Mouse (Mus musculus) A20 (cell line): Measurements from ENCODE around the gene Lmo1.
"Not testable (repeated sequence)": the region's sequence is repeated elsewhere in the genome, so short reads cannot be mapped to it uniquely, and the experiment has no call there.

Experiments used
- DNase-seq: peaks from one replicate; pipeline ENCODE4 v3.0.0-alpha.2; 2011; ENCODE audit warnings: low read depth, low spot score

Lmo1 gene

DNA sequence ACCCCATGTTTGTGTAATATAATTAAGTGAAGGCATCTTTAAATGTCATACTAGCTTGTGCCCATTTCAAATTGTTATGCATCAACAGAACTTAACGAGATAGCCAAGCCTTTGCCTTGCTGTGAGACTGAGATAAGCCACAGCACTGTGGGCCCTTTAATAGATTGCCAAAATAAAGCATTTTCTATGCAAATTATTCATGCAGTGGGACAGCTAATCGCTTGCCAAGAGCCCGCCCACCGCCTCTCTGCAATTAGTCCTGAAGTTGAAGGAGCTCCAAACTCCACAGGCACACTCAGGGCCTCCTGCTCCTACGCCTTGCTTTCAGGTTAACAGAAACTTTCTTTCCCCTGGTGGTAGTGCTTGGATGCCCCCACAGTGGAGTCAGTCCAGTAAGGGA lies 64.0 kb downstream of the Lmo1 start:
- no peak for DNase-seq

DNA sequence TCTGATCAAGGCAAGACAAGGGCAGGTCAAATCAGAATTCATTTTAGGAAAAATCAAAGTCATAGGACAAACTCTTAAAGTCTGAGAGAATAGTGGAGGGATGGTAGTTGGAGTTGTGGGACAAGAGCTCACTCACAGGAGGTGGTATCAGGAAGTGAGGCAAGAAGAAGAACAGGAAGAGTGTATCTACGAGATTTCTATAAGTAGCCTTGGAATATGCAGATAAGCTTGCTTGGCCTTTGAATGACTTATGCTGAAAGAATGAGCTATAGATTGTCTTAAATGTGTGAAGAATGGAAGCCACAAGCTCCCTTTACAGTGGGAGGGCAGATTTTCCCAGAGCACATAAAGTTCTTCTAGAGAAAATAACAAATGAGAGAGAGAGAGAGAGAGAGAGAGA lies 70.1 kb downstream of the Lmo1 start:
- DNase-seq: no peak

DNA sequence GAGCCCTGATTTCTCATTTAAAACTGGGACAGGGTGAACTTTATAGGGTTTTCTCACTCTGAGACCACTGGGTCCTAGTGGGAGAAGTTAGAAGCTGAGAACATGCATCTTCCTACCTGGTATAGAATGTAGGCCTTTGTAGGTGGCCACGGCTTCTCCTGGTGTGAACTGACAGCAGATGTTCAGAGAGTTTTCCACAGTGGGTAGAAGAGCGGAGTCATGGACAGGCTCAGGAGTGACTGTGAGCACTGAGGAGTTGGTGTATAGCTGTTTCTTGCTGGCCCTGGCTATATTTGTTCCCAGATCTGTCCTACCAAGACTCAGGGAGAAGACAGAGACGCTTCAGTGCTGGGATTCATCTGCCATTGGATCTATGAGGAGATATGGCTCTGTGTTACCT lies 73.8 kb downstream of the Lmo1 start:
- DNase-seq: no peak

DNA sequence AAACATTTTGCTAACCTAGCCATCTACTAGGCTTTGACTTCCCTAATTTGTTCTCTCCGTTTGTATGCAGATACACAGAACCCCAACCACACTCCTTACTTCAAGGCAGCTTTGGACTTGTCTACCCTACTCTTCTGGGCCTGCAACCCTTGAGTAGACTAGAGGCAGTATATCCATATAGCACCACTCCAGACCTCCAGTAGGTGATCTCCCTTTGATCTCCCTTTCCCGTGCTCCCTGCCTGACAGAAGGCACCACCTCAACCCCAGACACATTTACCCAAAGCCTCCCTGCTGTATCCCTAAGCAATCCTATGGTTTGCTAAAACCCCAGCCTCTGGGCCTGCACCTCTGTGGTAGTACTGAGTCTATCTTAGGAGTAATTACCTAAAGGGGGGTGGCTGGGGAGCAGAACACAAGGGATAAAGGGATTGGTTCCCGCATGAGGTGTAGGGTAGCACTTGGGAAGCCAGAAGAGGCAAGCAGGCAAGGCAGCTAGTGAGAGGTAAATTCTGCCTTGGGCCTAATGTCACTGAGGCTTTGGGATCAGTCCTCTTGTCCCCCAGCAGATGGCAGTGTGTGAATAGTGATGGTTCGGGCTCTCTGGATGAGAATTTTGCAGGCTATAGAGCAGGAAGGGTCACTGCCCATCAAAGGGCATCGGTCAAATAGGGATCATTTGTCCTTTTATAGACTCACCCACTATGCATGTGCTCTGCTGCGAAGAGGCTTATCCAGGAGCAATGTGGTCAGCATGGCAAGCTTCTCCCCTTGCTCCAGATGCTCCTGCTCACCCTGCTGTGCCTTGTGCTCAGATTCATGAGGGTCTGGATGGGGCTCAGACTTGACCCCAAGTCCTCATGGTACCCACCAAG lies 76.6 kb downstream of the Lmo1 start:
- peak; percentile 23 for DNase-seq

DNA sequence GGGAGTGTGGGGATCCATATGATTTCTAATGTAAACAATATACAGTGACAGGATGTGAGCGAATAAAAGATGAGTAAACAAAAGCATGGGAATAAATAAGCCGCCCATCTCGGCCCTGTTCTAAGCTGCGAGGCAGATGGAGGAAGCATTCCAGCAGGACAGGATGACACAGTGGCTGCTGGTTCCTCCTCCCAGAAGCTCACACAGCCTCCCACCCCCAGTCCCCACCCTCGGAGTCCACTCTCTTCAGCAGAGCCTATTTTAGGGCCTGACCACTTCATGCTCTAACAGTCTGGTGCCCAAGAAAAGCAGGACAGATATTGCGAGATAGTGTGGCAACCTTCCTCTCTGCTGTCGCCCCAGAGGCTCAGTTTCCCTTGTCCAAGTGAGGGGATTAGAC lies 77.8 kb downstream of the Lmo1 start:
- no peak for DNase-seq

DNA sequence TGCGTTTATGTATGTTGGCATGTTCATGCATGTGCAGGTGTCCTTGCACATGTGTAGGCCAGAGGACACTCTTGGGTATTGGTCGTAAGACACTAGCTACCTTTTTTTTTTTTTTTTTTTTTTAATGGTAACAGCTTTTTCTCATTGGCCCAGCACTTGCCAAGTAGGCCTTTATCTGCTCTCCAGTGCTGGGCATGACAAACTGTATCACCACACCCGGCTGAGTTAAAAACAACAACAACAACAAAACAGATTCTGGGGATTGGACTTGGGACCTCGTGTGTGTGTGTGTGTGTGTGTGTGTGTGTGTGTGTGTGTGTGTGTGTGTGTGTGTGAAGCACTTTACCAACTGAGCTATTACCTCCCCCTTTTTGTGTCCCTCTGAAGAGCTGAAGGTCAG lies 78.4 kb downstream of the Lmo1 start:
- no peak for DNase-seq

DNA sequence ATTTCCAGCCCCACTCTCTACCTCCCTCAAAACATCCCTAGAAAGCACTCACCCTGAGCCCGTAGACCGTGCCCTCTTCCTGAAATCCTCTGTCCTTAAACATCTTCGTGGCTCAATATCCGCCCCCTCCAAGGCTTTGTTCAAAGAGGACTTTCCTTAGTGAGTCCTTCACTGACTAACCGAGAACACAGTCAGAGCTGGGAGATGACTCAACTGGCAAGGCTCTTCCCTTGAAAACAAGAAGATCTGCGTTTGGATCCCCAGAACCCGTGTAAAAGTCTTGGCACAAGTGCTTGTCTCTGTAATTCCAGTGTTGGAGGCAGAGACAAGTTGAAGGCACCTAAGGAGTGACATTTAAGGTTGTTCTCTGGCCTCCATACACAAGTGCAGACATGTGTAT lies 80.7 kb downstream of the Lmo1 start:
- DNase-seq: no peak

DNA sequence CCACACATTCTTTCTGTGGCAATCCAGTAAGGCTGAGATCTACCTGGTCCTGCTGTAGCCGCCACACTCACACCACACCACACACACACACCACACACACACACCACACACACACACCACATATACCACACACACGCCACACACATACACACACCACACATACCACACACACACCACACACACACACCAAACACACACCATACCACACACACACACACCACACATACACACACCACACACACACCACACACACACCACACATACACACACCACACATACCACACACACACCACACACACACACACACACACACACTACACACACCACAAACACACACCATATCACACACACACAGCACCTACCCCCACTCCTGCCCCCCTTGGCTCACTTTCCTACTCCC lies 83.7 kb downstream of the Lmo1 start:
- DNase-seq: not testable (repeated sequence)
